Mouse (Mus musculus) heart, embryonic 11.5 days (tissue): ENCODE results near the gene Ssmem1. TPM values are rescaled to one million over a fixed set of nuclear protein-coding genes. Genes with fewer than 3 reads are reported as not detected.

ENCODE experiments used
- ATAC-seq: fragments of 200-750 bp; cut with Nextera tagmentation; replicated peaks from 2 replicates; pipeline ENCODE4 v1.8.0; 2017; ENCODE audit warnings: moderate library complexity; ENCODE audit not compliant: insufficient number of reproducible peaks, low FRiP score, low TSS enrichment
- H3K27ac ChIP-seq: fragments of 300-500 bp; sonication (generic); 2 replicates; pipeline ENCODE4 v1.5.1; 2014; ENCODE audit warnings: mild to moderate bottlenecking, low read depth, low read length
- H3K27me3 ChIP-seq: fragments of 300-500 bp; sonication (generic); 2 replicates; pipeline ENCODE4 v1.6.1; 2014; ENCODE audit warnings: mild to moderate bottlenecking, low read length, mixed read lengths; ENCODE audit not compliant: control insufficient read depth, insufficient read depth
- H3K36me3 ChIP-seq: fragments of 300-500 bp; sonication (generic); 2 replicates; pipeline ENCODE4 v1.6.1; 2014; ENCODE audit warnings: mild to moderate bottlenecking, low read length, moderate library complexity, mixed read lengths; ENCODE audit not compliant: control insufficient read depth, insufficient read depth
- H3K4me1 ChIP-seq: fragments of 300-500 bp; sonication (generic); 2 replicates; pipeline ENCODE4 v1.6.1; 2014; ENCODE audit warnings: low read length; ENCODE audit not compliant: control insufficient read depth, insufficient read depth
- H3K4me2 ChIP-seq: fragments of 300-500 bp; sonication (generic); 2 replicates; pipeline ENCODE4 v1.6.1; 2014; ENCODE audit warnings: mild to moderate bottlenecking, moderate library complexity
- H3K4me3 ChIP-seq: fragments of 300-500 bp; sonication (generic); 2 replicates; pipeline ENCODE4 v1.5.1; 2014; ENCODE audit warnings: low read depth, low read length
- H3K9ac ChIP-seq: fragments of 300-500 bp; sonication (generic); 2 replicates; pipeline ENCODE4 v1.6.1; 2014; ENCODE audit warnings: mild to moderate bottlenecking, low read depth, low read length, moderate library complexity
- H3K9me3 ChIP-seq: fragments of 300-500 bp; sonication (generic); replicated peaks from 2 replicates; pipeline ENCODE4 v1.6.1; 2016; ENCODE audit warnings: low read length; ENCODE audit not compliant: control insufficient read depth
- whole genome bisulfite sequencing: fragments of 180-500 bp; shearing (Covaris S2); extraction: QIAGEN DNeasy Blood & Tissue Kit; methylation state at CpG from one replicate; pipeline ENCODE4 v1.1.7; 2014; ENCODE audit not compliant: insufficient replicate concordance; 5-methylcytosine and 5-hydroxymethylcytosine counted together
- polyA plus RNA-seq: library from polyadenylated mRNA; unstranded; fragments of >200 nt; fragmentation: Nextera tagmentation; extraction: Ambion mirVana; gene quantifications from 2 replicates; pipeline ENCODE4 v1.2.1, GENCODE M21; 2014

Ssmem1 gene
- polyA plus RNA-seq, 1 experiment from 2014 or later, result 0.62 TPM

- no peak for ATAC-seq
- Histone ChIP-seq H3K36me3 (no peaks in the 10 kb centered on the region), H3K9ac (peak overlapping the region; percentile 67), H3K4me3 (peak overlapping the region; percentile 15; the same call in 1 of the 2 replicates), H3K9me3 (no peaks in the 10 kb centered on the region), H3K27ac (peak overlapping the region; percentile 92), H3K4me2 (peak overlapping the region; percentile 62), H3K4me1 (peaks cover 59% of the 10 kb centered on the region), H3K27me3 (no peaks in the 10 kb centered on the region)
- under 1% methylated on average over 17 of the region's 17 CpGs for WGBS
Measured at GRCm38 (mm10) chr6:30547274-30547645, 37.6 kb downstream of the Ssmem1 start.

- Histone ChIP-seq H3K9ac (no peak overlapping the region), H3K9me3 (no peaks in the 10 kb centered on the region), H3K36me3 (no peaks in the 10 kb centered on the region), H3K4me2 (peak overlapping the region; percentile 62), H3K27me3 (no peaks in the 10 kb centered on the region), H3K4me1 (peaks cover 53% of the 10 kb centered on the region), H3K27ac (peak overlapping the region; percentile 62), H3K4me3 (no peak overlapping the region)
- no peak for ATAC-seq
- 29% methylated on average over 9 of the region's 9 CpGs for WGBS
Measured at GRCm38 (mm10) chr6:30547656-30548306, 38.1 kb downstream of the Ssmem1 start.

- Histone ChIP-seq H3K27ac (peak overlapping the region; percentile 30), H3K9me3 (no peaks in the 10 kb centered on the region), H3K4me3 (no peak overlapping the region), H3K4me2 (0 out of 2 replicates have a peak overlapping the region, but pooled peaks have one; percentile 22), H3K9ac (peak overlapping the region; percentile 43), H3K36me3 (no peaks in the 10 kb centered on the region), H3K4me1 (peaks cover 39% of the 10 kb centered on the region), H3K27me3 (no peaks in the 10 kb centered on the region)
- ATAC-seq, result no peak
- 22% methylated on average over 15 of the region's 15 CpGs for WGBS
Measured at GRCm38 (mm10) chr6:30549231-30549761, 39.6 kb downstream of the Ssmem1 start.

- Histone ChIP-seq H3K4me2 (no peak overlapping the region), H3K4me3 (no peak overlapping the region), H3K9me3 (no peaks in the 10 kb centered on the region), H3K9ac (no peak overlapping the region), H3K27ac (no peak overlapping the region), H3K36me3 (no peaks in the 10 kb centered on the region), H3K27me3 (no peaks in the 10 kb centered on the region), H3K4me1 (peaks cover 27% of the 10 kb centered on the region)
- 73% methylated on average over 7 of the region's 7 CpGs for WGBS
- ATAC-seq, result no peak
Measured at GRCm38 (mm10) chr6:30550496-30551192, 41.0 kb downstream of the Ssmem1 start.

GRCm38 (mm10) chr6:30551193-30551515 is 41.5 kb downstream of the Ssmem1 start:
- Histone ChIP-seq H3K4me2 (no peak overlapping the region), H3K4me1 (peaks cover 22% of the 10 kb centered on the region), H3K27ac (no peak overlapping the region), H3K9me3 (no peaks in the 10 kb centered on the region), H3K4me3 (no peak overlapping the region), H3K27me3 (no peaks in the 10 kb centered on the region), H3K9ac (no peak overlapping the region), H3K36me3 (no peaks in the 10 kb centered on the region)
- no peak for ATAC-seq

GRCm38 (mm10) chr6:30551644-30552580 is 42.3 kb downstream of the Ssmem1 start:
- Histone ChIP-seq H3K4me2 (peak overlapping the region; percentile 46), H3K9me3 (no peaks in the 10 kb centered on the region), H3K4me3 (no peak overlapping the region), H3K27me3 (no peaks in the 10 kb centered on the region), H3K27ac (0 out of 2 replicates have a peak overlapping the region, but pooled peaks have one; percentile 15), H3K9ac (peak overlapping the region; percentile 22; the same call in 1 of the 2 replicates), H3K36me3 (no peaks in the 10 kb centered on the region), H3K4me1 (peaks cover 16% of the 10 kb centered on the region)
- WGBS, result 32% methylated on average over 23 of the region's 23 CpGs
- ATAC-seq, result no peak; the same call in 1 of the 2 replicates

GRCm38 (mm10) chr6:30552628-30553027 is 43.0 kb downstream of the Ssmem1 start:
- no peaks in the 10 kb centered on the region for H3K9me3 ChIP-seq
- no peaks in the 10 kb centered on the region for H3K27me3 ChIP-seq
- no peak overlapping the region for H3K27ac ChIP-seq
- no peak for ATAC-seq
- no peak overlapping the region for H3K4me2 ChIP-seq
- no peaks in the 10 kb centered on the region for H3K36me3 ChIP-seq
- no peak overlapping the region for H3K4me3 ChIP-seq
- WGBS, result 59% methylated on average over 6 of the region's 6 CpGs
- H3K4me1 ChIP-seq, result peaks cover 13% of the 10 kb centered on the region
- H3K9ac ChIP-seq, result no peak overlapping the region

- WGBS, result 74% methylated on average over 7 of the region's 7 CpGs
- H3K27ac ChIP-seq, result no peak overlapping the region
- H3K27me3 ChIP-seq, result no peaks in the 10 kb centered on the region
- H3K4me1 ChIP-seq, result peaks cover 7% of the 10 kb centered on the region
- H3K9me3 ChIP-seq, result no peaks in the 10 kb centered on the region
- ATAC-seq, result no peak
- no peak overlapping the region for H3K4me2 ChIP-seq
- H3K36me3 ChIP-seq, result no peaks in the 10 kb centered on the region
- no peak overlapping the region for H3K4me3 ChIP-seq
- H3K9ac ChIP-seq, result no peak overlapping the region
Measured at GRCm38 (mm10) chr6:30553381-30554010, 43.8 kb downstream of the Ssmem1 start.
